14 mouse cellular contexts compared by ENCODE assay signal in the genomic region with DNA sequence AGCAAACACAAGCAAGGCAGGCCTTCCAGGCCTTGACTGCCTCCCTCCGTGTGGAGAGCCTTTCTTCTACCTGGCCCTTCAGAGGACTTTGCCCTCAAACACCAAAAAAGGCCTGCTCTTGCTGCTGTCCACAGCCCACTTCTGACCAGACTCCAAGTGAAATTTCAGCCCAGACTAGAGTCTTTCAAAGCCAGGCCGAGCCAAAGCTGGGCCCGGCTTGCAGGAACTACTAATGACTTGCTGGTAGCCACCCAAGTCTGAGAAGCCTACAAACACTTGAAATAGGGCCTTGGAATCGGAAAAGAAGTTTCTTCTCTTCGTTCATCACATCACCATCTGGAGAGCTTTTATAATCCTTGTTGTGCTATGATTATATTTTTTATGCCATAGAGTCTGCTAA.
DNase-seq lines count a peak whose midpoint lies in the region; ATAC-seq lines count a peak whose summit lies in the region.
"Had no signal": no experiment of that assay in that cellular context is flagged by ENCODE, and none has a peak within 500 bp of the region (broad histone marks: within the 10 kb centered on the region; RNA-seq: fewer than 3 reads in every experiment).

No protein-coding gene starts in this region.

- ATAC-seq in frontal cortex, adult (ENCODE audit: low TSS enrichment), result 0 out of 2 replicates have a peak, but pooled peaks have one; percentile 44
- no peak for ATAC-seq in megakaryocyte-erythroid progenitor cell, adult 5-6 weeks (replicated peaks; ENCODE audit: low FRiP score, low TSS enrichment, poor library complexity, severe bottlenecking)
- ATAC-seq: hindbrain, postnatal 0 days; Patski had no signal

- no peak for DNase-seq in frontal cortex, postnatal 14 days (ENCODE audit: low spot score in 2 of 2)
- peak; percentile 11 for DNase-seq in kidney, postnatal 10 days
- no peak for DNase-seq in kidney, postnatal 14 days
- DNase-seq in right cerebral cortex, postnatal 10 days (ENCODE audit: low spot score in 2 of 2), result peak; percentile 59 to 75
- DNase-seq in right cerebral cortex, postnatal 14 days, result no peak
- no peak for DNase-seq in urinary bladder, postnatal 10 days (ENCODE audit: low spot score)
- DNase-seq: cerebellum, adult 8-10 months; embryo, embryonic 11 days; midbrain, embryonic 14.5 days; thymus, postnatal 36 days had no signal

Comparison
In these comparisons a context has a peak if more than half of its experiments do, and no peak if none do; other contexts are left out.
1. DNase-seq: peak in kidney, postnatal 10 days (single experiment) and right cerebral cortex, postnatal 10 days (2 of 2); none in frontal cortex, postnatal 14 days (0 of 2), kidney, postnatal 14 days (single experiment), right cerebral cortex, postnatal 14 days (single experiment) and urinary bladder, postnatal 10 days (single experiment).